10 mouse cellular contexts compared by ENCODE assay signal in the genomic region with DNA sequence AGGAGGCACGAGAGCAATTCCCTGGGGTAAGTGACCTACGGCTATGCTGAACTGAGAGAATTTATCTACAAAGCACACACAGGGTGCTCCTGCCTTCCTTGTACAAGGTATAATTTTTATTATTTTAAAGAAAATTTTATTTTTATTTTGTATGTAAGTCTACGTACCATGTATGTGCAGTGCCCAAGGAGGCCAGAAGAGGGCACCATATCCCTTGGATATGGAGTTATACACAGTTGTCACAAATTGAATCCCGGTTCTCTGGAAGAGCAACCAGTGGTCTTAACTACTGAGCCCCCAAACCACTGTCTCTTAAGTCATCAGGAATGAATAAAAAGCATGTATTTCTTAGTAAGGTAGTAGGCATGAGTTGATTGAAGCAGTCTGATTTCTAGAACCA. TPM values are rescaled to one million over a fixed set of nuclear protein-coding genes. Genes with fewer than 3 reads are reported as not detected.
A peak's percentile ranks its signal among the peaks of the same experiment; 100 is the strongest.
DNase-seq lines count a peak whose midpoint lies in the region; ATAC-seq lines count a peak whose summit lies in the region.
"Had no signal": no experiment of that assay in that cellular context is flagged by ENCODE, and none has a peak within 500 bp of the region (broad histone marks: within the 10 kb centered on the region; RNA-seq: fewer than 3 reads in every experiment).

No protein-coding gene starts in this region.

- H3K4me1 ChIP-seq in heart, embryonic 12.5 days (replicated peaks): 0 out of 2 replicates have a peak, but pooled peaks cover 4% of the 10 kb centered on the region
- H3K4me1 ChIP-seq: neural tube, embryonic 13.5 days had no signal

- H3K4me3 ChIP-seq in heart, embryonic 12.5 days: no peak overlapping the region
- H3K4me3 ChIP-seq: neural tube, embryonic 13.5 days had no signal

- peaks cover 27% of the 10 kb centered on the region for H3K27me3 ChIP-seq in heart, embryonic 12.5 days (replicated peaks)
- H3K27me3 ChIP-seq: neural tube, embryonic 13.5 days had no signal

- no peaks in the 10 kb centered on the region for H3K36me3 ChIP-seq in heart, embryonic 12.5 days
- H3K36me3 ChIP-seq: neural tube, embryonic 13.5 days had no signal

- intact Hi-C loops in heart, postnatal 14 days (cut with DNase I): no loop called here

- no peaks in the 10 kb centered on the region for H3K9me3 ChIP-seq in heart, embryonic 12.5 days (replicated peaks)
- H3K9me3 ChIP-seq: neural tube, embryonic 13.5 days had no signal

- 53% methylated on average over 4 of the region's 4 CpGs for WGBS in heart, embryonic 12.5 days

- peak; percentile 37 to 68 for DNase-seq in heart, postnatal 14 days
- DNase-seq in urinary bladder, postnatal 14 days (ENCODE audit: low spot score): peak; percentile 59
- no peak for DNase-seq in urinary bladder, postnatal 4 days (ENCODE audit: low spot score in 2 of 2)
- DNase-seq in layer of hippocampus, postnatal 10 days (ENCODE audit: low spot score in 2 of 2): peak; percentile 77
- peak; percentile 78 for DNase-seq in right cerebral cortex, postnatal 14 days
- DNase-seq in spleen, adult 12 weeks (ENCODE audit: low spot score): no peak

- H3K9ac ChIP-seq in heart, embryonic 12.5 days: no peak overlapping the region
- H3K9ac ChIP-seq: neural tube, embryonic 13.5 days had no signal

- ATAC-seq in heart, embryonic 12.5 days (ENCODE audit: insufficient number of reproducible peaks, low FRiP score): no peak
- ATAC-seq in common myeloid progenitor, adult 5-6 weeks (replicated peaks; ENCODE audit: low read depth, poor library complexity, severe bottlenecking): 0 out of 2 replicates have a peak, but pooled peaks have one; percentile 35

- H3K4me2 ChIP-seq in heart, embryonic 12.5 days: no peak overlapping the region
- H3K4me2 ChIP-seq: neural tube, embryonic 13.5 days had no signal

- no peak overlapping the region for H3K27ac ChIP-seq in heart, embryonic 12.5 days (ENCODE audit: poor library complexity, severe bottlenecking)
- H3K27ac ChIP-seq: neural tube, embryonic 13.5 days had no signal

RNA-seq across cellular contexts. Expression of a gene that starts 4.8 kb away (rescaled TPM):
- not detected for total RNA-seq in heart, postnatal 14 days (2021)
- not detected in 2 replicates for polyA plus RNA-seq in heart, embryonic 12.5 days (2016; fragmentation: Nextera tagmentation; extraction: Ambion mirVana)
- not detected in 2 replicates for total RNA-seq in common myeloid progenitor, adult 5-6 weeks (2017)
- total RNA-seq in layer of hippocampus, postnatal 10 days (2021): not detected
- total RNA-seq: layer of hippocampus, adult 18-20 months had no signal
- polyA plus RNA-seq: neural tube, embryonic 13.5 days had no signal

RNA-seq across cellular contexts. Expression of a gene that starts 26.2 kb away (rescaled TPM):
- not detected for total RNA-seq in heart, postnatal 14 days (2021)
- polyA plus RNA-seq in heart, embryonic 12.5 days (2016; fragmentation: Nextera tagmentation; extraction: Ambion mirVana): 0.17 and 0.32 TPM in 2 replicates
- not detected in 2 replicates for total RNA-seq in common myeloid progenitor, adult 5-6 weeks (2017)
- total RNA-seq in layer of hippocampus, postnatal 10 days (2021): not detected
- total RNA-seq: layer of hippocampus, adult 18-20 months had no signal
- polyA plus RNA-seq: neural tube, embryonic 13.5 days had no signal

RNA-seq across cellular contexts. Expression of a gene that starts 28.6 kb away (rescaled TPM):
- total RNA-seq in heart, postnatal 14 days (2021): under 1 TPM in 1 of 2 experiments, not detected in 1; 0.07 TPM
- 0.17 and 0.28 TPM in 2 replicates for polyA plus RNA-seq in heart, embryonic 12.5 days (2016; fragmentation: Nextera tagmentation; extraction: Ambion mirVana)
- total RNA-seq in common myeloid progenitor, adult 5-6 weeks (2017): not detected in 2 replicates
- total RNA-seq in layer of hippocampus, postnatal 10 days (2021): under 1 TPM in 1 of 2 experiments, not detected in 1; 0.21 TPM
- polyA plus RNA-seq: neural tube, embryonic 13.5 days had no signal

RNA-seq across cellular contexts. Expression of a gene that starts 59.3 kb away (rescaled TPM):
- not detected for total RNA-seq in heart, postnatal 14 days (2021)
- polyA plus RNA-seq in heart, embryonic 12.5 days (2016; fragmentation: Nextera tagmentation; extraction: Ambion mirVana): not detected in 2 replicates
- total RNA-seq in common myeloid progenitor, adult 5-6 weeks (2017): 0.05 TPM in 1 of 2 replicates, not detected in the other
- not detected for total RNA-seq in layer of hippocampus, postnatal 10 days (2021)
- total RNA-seq: layer of hippocampus, adult 18-20 months had no signal
- polyA plus RNA-seq: neural tube, embryonic 13.5 days had no signal

Comparison
In these comparisons a context has a peak if more than half of its experiments do, and no peak if none do; other contexts are left out.
1. DNase-seq: peak in heart, postnatal 14 days (2 of 2), urinary bladder, postnatal 14 days (single experiment), layer of hippocampus, postnatal 10 days (2 of 2) and right cerebral cortex, postnatal 14 days (single experiment); none in urinary bladder, postnatal 4 days (0 of 2) and spleen, adult 12 weeks (single experiment).